Mouse (Mus musculus): ENCODE results near the gene Rab8b. TPM values are rescaled to one million over a fixed set of nuclear protein-coding genes. Genes with fewer than 3 reads are reported as not detected.

Rab8b gene
- polyA plus RNA-seq, 1 experiment, result 11.2 TPM

DNA sequence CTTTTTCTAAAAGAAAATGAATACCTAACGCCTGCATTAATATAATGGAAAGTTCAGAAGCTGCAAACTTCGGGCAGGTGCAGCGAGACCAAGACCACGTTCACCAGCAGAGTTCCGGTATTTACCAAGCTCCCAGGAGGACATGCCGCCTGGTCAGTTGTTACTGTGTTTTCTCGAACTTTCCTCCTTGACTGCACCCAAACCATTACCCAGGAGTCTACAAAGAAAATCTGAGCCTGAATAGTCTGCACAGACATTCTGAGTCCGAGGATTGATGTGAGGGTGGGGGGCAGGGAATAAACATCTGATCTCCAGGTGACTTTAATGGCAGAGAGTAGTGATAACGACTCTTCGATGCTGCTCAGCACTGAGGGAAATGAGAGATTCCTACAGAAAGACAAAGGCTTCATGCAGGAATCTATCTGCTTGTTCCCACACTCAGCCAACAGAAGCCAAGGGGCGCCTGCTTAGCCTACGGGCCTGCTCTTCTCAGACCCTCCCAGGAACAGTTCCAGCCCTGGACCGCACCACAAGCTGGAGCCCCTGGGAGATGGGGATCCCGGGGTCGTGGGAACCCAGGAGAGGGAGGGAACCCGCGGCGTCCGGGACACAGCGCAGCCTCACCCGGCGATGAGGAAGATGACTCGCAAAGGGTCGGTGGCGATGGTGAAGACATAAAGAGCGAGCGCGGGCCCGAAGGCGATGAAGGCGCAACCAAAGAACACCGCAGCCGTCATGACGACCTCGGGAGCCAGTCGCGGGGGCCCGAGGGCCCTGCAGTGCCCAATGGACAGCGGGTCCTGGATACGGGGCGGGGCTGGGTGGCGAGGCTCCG, 124.6 kb downstream of the Rab8b start:
- H3K9me3 ChIP-seq (replicated peaks; ENCODE audit: control insufficient read depth, insufficient read depth, low read length, poor library complexity, severe bottlenecking), result no peaks in the 10 kb centered on the region
- H3K36me3 ChIP-seq (ENCODE audit: control insufficient read depth, insufficient read depth, low read length, poor library complexity, severe bottlenecking), result no peaks in the 10 kb centered on the region
- peak overlapping the region; percentile 93 for H3K4me3 ChIP-seq (ENCODE audit: low read depth, low read length)
- peak overlapping the region; percentile 8; the same call in 1 of the 2 replicates for H3K9ac ChIP-seq (ENCODE audit: low read depth, poor library complexity, severe bottlenecking)
- H3K4me1 ChIP-seq (ENCODE audit: control insufficient read depth, insufficient read depth, low read length), result no peaks in the 10 kb centered on the region
- no peak for TF ChIP-seq EP300 (IDR thresholded peaks at IDR 0.05; ENCODE audit: insufficient read depth, low read depth, low read length)
- TF ChIP-seq POLR2A (IDR thresholded peaks at IDR 0.05; ENCODE audit: insufficient read depth, low read length), result no peak
- TF ChIP-seq CTCF (IDR thresholded peaks at IDR 0.05; ENCODE audit: low read depth, low read length), result no peak
- H3K27me3 ChIP-seq (ENCODE audit: control insufficient read depth, insufficient read depth, low read length, poor library complexity, severe bottlenecking), result peaks cover 2% of the 10 kb centered on the region
- H3K27ac ChIP-seq (ENCODE audit: insufficient read depth, low read length), result no peak overlapping the region

Other genes with a start within 250 kb of the Rab8b start
- gene Car12, start 206.0 kb downstream of the Rab8b start, polyA plus RNA-seq (2011; ENCODE audit: insufficient read depth, insufficient read length, low read depth, missing spikeins), result 5.7 and 5.8 TPM in 2 replicates
- 4.5 and 7.0 TPM in 2 replicates for gene Aph1b, start 124.2 kb downstream of the Rab8b start, polyA plus RNA-seq (2011; ENCODE audit: insufficient read depth, insufficient read length, low read depth, missing spikeins)
- 0.32 and 0.49 TPM in 2 replicates for gene Gm10647, start 122.6 kb downstream of the Rab8b start, polyA plus RNA-seq (2011; ENCODE audit: insufficient read depth, insufficient read length, low read depth, missing spikeins)
- 1.9 and 2.1 TPM in 2 replicates for gene Aph1c, start 85.0 kb downstream of the Rab8b start, polyA plus RNA-seq (2011; ENCODE audit: insufficient read depth, insufficient read length, low read depth, missing spikeins)
- gene Rps27l, start 26.4 kb upstream of the Rab8b start, polyA plus RNA-seq (2011; ENCODE audit: insufficient read depth, insufficient read length, low read depth, missing spikeins), result 880 and 921 TPM in 2 replicates
- gene Lactb, start 55.8 kb upstream of the Rab8b start, polyA plus RNA-seq (2011; ENCODE audit: insufficient read depth, insufficient read length, low read depth, missing spikeins), result 11.8 and 12.2 TPM in 2 replicates
- 1,516 and 1,556 TPM in 2 replicates for gene Tpm1, start 129.7 kb upstream of the Rab8b start, polyA plus RNA-seq (2011; ENCODE audit: insufficient read depth, insufficient read length, low read depth, missing spikeins)

All from ES-Bruce4 (cell line).